Mouse (Mus musculus): ENCODE data around the gene Gm12216. TPM values are rescaled to one million over a fixed set of nuclear protein-coding genes. Genes with fewer than 3 reads are reported as not detected.

Gm12216 gene
- not detected for polyA plus RNA-seq (2014; fragmentation: Illumina TruSeq; extraction: RNeasy Lipid Tissue Mini Kit (QIAGEN cat#74804))

GRCm38 (mm10) chr11:53858761-53859580 lies at the start of gene Gm12216:
Gm12216 (minus strand) TSS chr11:53859256.

GRCm38 (mm10) chr11:53891505-53892451 lies 32.7 kb upstream of the Gm12216 start, which contains the start of gene Slc22a5:
Slc22a5 (minus strand) TSS chr11:53891660.

GRCm38 (mm10) chr11:53773087-53773486 lies 86.0 kb downstream of the Gm12216 start, which contains the start of gene Gm17334:
Gm17334 (minus strand) TSS chr11:53773187.

GRCm38 (mm10) chr11:53769760-53770124 lies 89.3 kb downstream of the Gm12216 start, which contains the start of gene Irf1:
Irf1 (plus strand) TSS chr11:53770014.

Other genes with a start within 250 kb of the Gm12216 start
- not detected for gene Il4, start 240.6 kb downstream of the Gm12216 start, polyA plus RNA-seq (2014; fragmentation: Illumina TruSeq; extraction: RNeasy Lipid Tissue Mini Kit (QIAGEN cat#74804))
- not detected for gene Il13, start 224.6 kb downstream of the Gm12216 start, polyA plus RNA-seq (2014; fragmentation: Illumina TruSeq; extraction: RNeasy Lipid Tissue Mini Kit (QIAGEN cat#74804))
- gene Rad50, start 151.9 kb downstream of the Gm12216 start, polyA plus RNA-seq (2014; fragmentation: Illumina TruSeq; extraction: RNeasy Lipid Tissue Mini Kit (QIAGEN cat#74804)) = 71.6 TPM
- not detected for gene Il5, start 138.5 kb downstream of the Gm12216 start, polyA plus RNA-seq (2014; fragmentation: Illumina TruSeq; extraction: RNeasy Lipid Tissue Mini Kit (QIAGEN cat#74804))
- gene Irf1, start 89.2 kb downstream of the Gm12216 start, polyA plus RNA-seq (2014; fragmentation: Illumina TruSeq; extraction: RNeasy Lipid Tissue Mini Kit (QIAGEN cat#74804)) = 4.9 TPM
- gene Gm17334, start 86.1 kb downstream of the Gm12216 start, polyA plus RNA-seq (2014; fragmentation: Illumina TruSeq; extraction: RNeasy Lipid Tissue Mini Kit (QIAGEN cat#74804)) = not detected
- gene Slc22a5, start 32.4 kb upstream of the Gm12216 start, polyA plus RNA-seq (2014; fragmentation: Illumina TruSeq; extraction: RNeasy Lipid Tissue Mini Kit (QIAGEN cat#74804)) = 26.9 TPM
- 6.9 TPM for gene Slc22a21, start 121.1 kb upstream of the Gm12216 start, polyA plus RNA-seq (2014; fragmentation: Illumina TruSeq; extraction: RNeasy Lipid Tissue Mini Kit (QIAGEN cat#74804))
- gene Slc22a4, start 168.8 kb upstream of the Gm12216 start, polyA plus RNA-seq (2014; fragmentation: Illumina TruSeq; extraction: RNeasy Lipid Tissue Mini Kit (QIAGEN cat#74804)) = 1.00 TPM
- gene Pdlim4, start 209.8 kb upstream of the Gm12216 start, polyA plus RNA-seq (2014; fragmentation: Illumina TruSeq; extraction: RNeasy Lipid Tissue Mini Kit (QIAGEN cat#74804)) = 2.0 TPM
- 2.1 TPM for gene P4ha2, start 240.8 kb upstream of the Gm12216 start, polyA plus RNA-seq (2014; fragmentation: Illumina TruSeq; extraction: RNeasy Lipid Tissue Mini Kit (QIAGEN cat#74804))

Data from ovary, adult 10 weeks (tissue).